Mouse (Mus musculus): ENCODE measurements around the gene Eid3. TPM values are rescaled to one million over a fixed set of nuclear protein-coding genes. Genes with fewer than 3 reads are reported as not detected.

Eid3 gene
- total and polyA plus RNA-seq, 2 experiments: 0.50 to 2.3 TPM

GRCm38 (mm10) chr10:82900546-82900945, 34.1 kb downstream of the Eid3 start:
- no peak overlapping the region for H3K27ac ChIP-seq (replicated peaks; ENCODE audit: insufficient read depth, low read depth, low read length)
- H3K9ac ChIP-seq (ENCODE audit: low read depth, low read length): no peak overlapping the region
- H3K4me3 ChIP-seq (ENCODE audit: insufficient read depth, low read depth, low read length): no peak overlapping the region
- TF ChIP-seq CTCF (IDR thresholded peaks at IDR 0.05; ENCODE audit: low read depth, low read length) (no peak), POLR2A (IDR thresholded peaks at IDR 0.05; ENCODE audit: extremely low read depth, insufficient read depth, low read length) (no peak)
- no peaks in the 10 kb centered on the region; the same call in 1 of the 2 replicates for H3K4me1 ChIP-seq (ENCODE audit: control insufficient read depth, insufficient read depth, low read length)
- peaks cover 11% of the 10 kb centered on the region; the same call in 1 of the 2 replicates for H3K36me3 ChIP-seq (ENCODE audit: control insufficient read depth, insufficient read depth, low read length)
- WGBS: 64% methylated on average over 7 of the region's 7 CpGs
- DNase-seq (ENCODE audit: extremely low read depth, low read depth, low spot score): no peak
- no peaks in the 10 kb centered on the region for H3K79me2 ChIP-seq (ENCODE audit: control insufficient read depth, insufficient read depth, low read length)
- H3K27me3 ChIP-seq (ENCODE audit: control insufficient read depth, insufficient read depth, low read length): no peaks in the 10 kb centered on the region

DNA sequence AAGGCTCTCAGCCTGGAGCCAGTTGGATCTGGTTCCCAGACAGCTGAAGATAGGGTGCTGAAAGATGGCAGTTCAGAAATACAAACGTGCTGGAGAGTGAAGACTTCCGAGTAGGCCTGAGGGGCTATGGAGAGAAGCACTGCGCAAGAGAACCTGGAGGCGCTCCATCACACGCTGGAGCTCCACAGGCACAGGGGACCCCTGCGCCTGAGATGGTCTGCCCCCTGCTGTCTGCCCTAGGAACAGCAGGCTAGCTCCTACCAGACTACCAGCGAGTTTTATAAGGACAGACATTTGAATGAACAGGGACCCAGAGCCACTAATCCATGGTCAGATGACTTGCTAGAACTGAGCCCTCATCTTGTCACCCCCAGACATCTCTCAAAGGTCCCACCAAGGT, 35.0 kb downstream of the Eid3 start:
- no peak overlapping the region for H3K4me3 ChIP-seq (ENCODE audit: insufficient read depth, low read depth, low read length)
- 5% methylated on average over 7 of the region's 7 CpGs for WGBS
- peak; percentile 45 for DNase-seq (ENCODE audit: extremely low read depth, low read depth, low spot score)
- H3K79me2 ChIP-seq (ENCODE audit: control insufficient read depth, insufficient read depth, low read length): no peaks in the 10 kb centered on the region
- TF ChIP-seq POLR2A (IDR thresholded peaks at IDR 0.05; ENCODE audit: extremely low read depth, insufficient read depth, low read length) (no peak), CTCF (IDR thresholded peaks at IDR 0.05; ENCODE audit: low read depth, low read length) (peak; percentile 97)
- H3K4me1 ChIP-seq (ENCODE audit: control insufficient read depth, insufficient read depth, low read length): no peaks in the 10 kb centered on the region; the same call in 1 of the 2 replicates
- no peak overlapping the region for H3K9ac ChIP-seq (ENCODE audit: low read depth, low read length)
- H3K27me3 ChIP-seq (ENCODE audit: control insufficient read depth, insufficient read depth, low read length): no peaks in the 10 kb centered on the region
- no peak overlapping the region for H3K27ac ChIP-seq (replicated peaks; ENCODE audit: insufficient read depth, low read depth, low read length)
- peaks cover 3% of the 10 kb centered on the region; the same call in 1 of the 2 replicates for H3K36me3 ChIP-seq (ENCODE audit: control insufficient read depth, insufficient read depth, low read length)

GRCm38 (mm10) chr10:82908526-82908925, 42.1 kb downstream of the Eid3 start:
- Histone ChIP-seq H3K4me1 (ENCODE audit: control insufficient read depth, insufficient read depth, low read length) (no peaks in the 10 kb centered on the region), H3K4me3 (ENCODE audit: insufficient read depth, low read depth, low read length) (no peak overlapping the region), H3K36me3 (ENCODE audit: control insufficient read depth, insufficient read depth, low read length) (no peaks in the 10 kb centered on the region), H3K27ac (replicated peaks; ENCODE audit: insufficient read depth, low read depth, low read length) (no peak overlapping the region), H3K9ac (ENCODE audit: low read depth, low read length) (no peak overlapping the region), H3K27me3 (ENCODE audit: control insufficient read depth, insufficient read depth, low read length) (no peaks in the 10 kb centered on the region), H3K79me2 (ENCODE audit: control insufficient read depth, insufficient read depth, low read length) (no peaks in the 10 kb centered on the region)
- WGBS: 88% methylated on average over 7 of the region's 7 CpGs
- no peak for DNase-seq (ENCODE audit: extremely low read depth, low read depth, low spot score)
- no peak for TF ChIP-seq CTCF (IDR thresholded peaks at IDR 0.05; ENCODE audit: low read depth, low read length)
- no peak for TF ChIP-seq POLR2A (IDR thresholded peaks at IDR 0.05; ENCODE audit: extremely low read depth, insufficient read depth, low read length)

DNA sequence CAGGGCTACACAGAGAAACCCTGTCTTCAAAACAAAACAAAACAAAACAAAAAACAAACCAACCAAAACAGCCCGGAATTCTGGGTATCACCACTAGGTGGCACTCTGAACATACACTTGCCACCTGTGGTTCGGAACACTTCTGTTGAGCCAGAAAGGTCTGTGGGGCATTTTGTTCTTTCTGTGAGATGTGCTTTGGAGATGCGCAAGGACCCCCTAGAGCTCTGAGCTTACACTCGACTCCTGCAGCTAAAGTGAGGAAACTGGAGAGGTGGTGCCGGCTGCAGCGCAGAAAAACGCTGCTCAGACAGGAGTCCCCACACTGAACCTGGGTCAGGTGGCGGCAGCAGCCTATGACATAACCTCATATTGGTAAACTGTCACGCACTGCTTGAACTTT, 43.0 kb downstream of the Eid3 start:
- WGBS: 15% methylated on average over 9 of the region's 9 CpGs
- Histone ChIP-seq H3K79me2 (ENCODE audit: control insufficient read depth, insufficient read depth, low read length) (no peaks in the 10 kb centered on the region), H3K27ac (replicated peaks; ENCODE audit: insufficient read depth, low read depth, low read length) (no peak overlapping the region), H3K4me3 (ENCODE audit: insufficient read depth, low read depth, low read length) (no peak overlapping the region), H3K4me1 (ENCODE audit: control insufficient read depth, insufficient read depth, low read length) (no peaks in the 10 kb centered on the region), H3K9ac (ENCODE audit: low read depth, low read length) (no peak overlapping the region), H3K27me3 (ENCODE audit: control insufficient read depth, insufficient read depth, low read length) (no peaks in the 10 kb centered on the region), H3K36me3 (ENCODE audit: control insufficient read depth, insufficient read depth, low read length) (no peaks in the 10 kb centered on the region)
- no peak for TF ChIP-seq POLR2A (IDR thresholded peaks at IDR 0.05; ENCODE audit: extremely low read depth, insufficient read depth, low read length)
- peak; percentile 62 for TF ChIP-seq CTCF (IDR thresholded peaks at IDR 0.05; ENCODE audit: low read depth, low read length)
- peak; percentile 34 for DNase-seq (ENCODE audit: extremely low read depth, low read depth, low spot score)

- Histone ChIP-seq H3K27me3 (ENCODE audit: control insufficient read depth, insufficient read depth, low read length) (no peaks in the 10 kb centered on the region), H3K79me2 (ENCODE audit: control insufficient read depth, insufficient read depth, low read length) (no peaks in the 10 kb centered on the region), H3K27ac (replicated peaks; ENCODE audit: insufficient read depth, low read depth, low read length) (no peak overlapping the region), H3K36me3 (ENCODE audit: control insufficient read depth, insufficient read depth, low read length) (no peaks in the 10 kb centered on the region), H3K4me1 (ENCODE audit: control insufficient read depth, insufficient read depth, low read length) (no peaks in the 10 kb centered on the region), H3K4me3 (ENCODE audit: insufficient read depth, low read depth, low read length) (no peak overlapping the region), H3K9ac (ENCODE audit: low read depth, low read length) (no peak overlapping the region)
- no peak for DNase-seq (ENCODE audit: extremely low read depth, low read depth, low spot score)
- TF ChIP-seq CTCF (IDR thresholded peaks at IDR 0.05; ENCODE audit: low read depth, low read length): peak; percentile 69
- TF ChIP-seq POLR2A (IDR thresholded peaks at IDR 0.05; ENCODE audit: extremely low read depth, insufficient read depth, low read length): no peak
- WGBS: 66% methylated on average over 3 of the region's 3 CpGs
These were observed 43.8 kb downstream of the Eid3 start for GRCm38 (mm10) chr10:82910198-82910597.

GRCm38 (mm10) chr10:82913238-82913637, 46.8 kb downstream of the Eid3 start:
- no peaks in the 10 kb centered on the region for H3K27me3 ChIP-seq (ENCODE audit: control insufficient read depth, insufficient read depth, low read length)
- no peak for DNase-seq (ENCODE audit: extremely low read depth, low read depth, low spot score)
- H3K36me3 ChIP-seq (ENCODE audit: control insufficient read depth, insufficient read depth, low read length): no peaks in the 10 kb centered on the region
- no peak overlapping the region for H3K27ac ChIP-seq (replicated peaks; ENCODE audit: insufficient read depth, low read depth, low read length)
- no peaks in the 10 kb centered on the region for H3K4me1 ChIP-seq (ENCODE audit: control insufficient read depth, insufficient read depth, low read length)
- no peak for TF ChIP-seq POLR2A (IDR thresholded peaks at IDR 0.05; ENCODE audit: extremely low read depth, insufficient read depth, low read length)
- TF ChIP-seq CTCF (IDR thresholded peaks at IDR 0.05; ENCODE audit: low read depth, low read length): no peak
- no peaks in the 10 kb centered on the region for H3K79me2 ChIP-seq (ENCODE audit: control insufficient read depth, insufficient read depth, low read length)
- 50% methylated on average over 4 of the region's 4 CpGs for WGBS
- H3K9ac ChIP-seq (ENCODE audit: low read depth, low read length): no peak overlapping the region
- H3K4me3 ChIP-seq (ENCODE audit: insufficient read depth, low read depth, low read length): no peak overlapping the region
